Mouse (Mus musculus) myocyte (in vitro differentiated cells): ENCODE measurements around the gene Ppp2r3a.

Source experiments
- E2F4 ChIP-seq: IDR thresholded peaks from one replicate; pipeline ENCODE4 v1.6.1; 2011; ENCODE audit warnings: mild to moderate bottlenecking, control low read depth, moderate library complexity; ENCODE audit not compliant: insufficient read depth
- MAX ChIP-seq: IDR thresholded peaks from one replicate; pipeline ENCODE4 v1.6.1; 2011; ENCODE audit warnings: low read depth, mild to moderate bottlenecking, control low read depth
- MYOD1 ChIP-seq, 3 experiments: IDR thresholded peaks; one replicate each; pipeline ENCODE4 v1.6.1; 2011; ENCODE audit warnings: control low read depth in 2 of 3, low read depth in 2 of 3, mild to moderate bottlenecking in 2 of 3, moderate library complexity in 1 of 3; ENCODE audit not compliant: insufficient read length in 2 of 3, control insufficient read depth in 1 of 3
- MYOG ChIP-seq, 3 experiments: IDR thresholded peaks; one replicate each; pipeline ENCODE4 v1.6.1; 2011; ENCODE audit warnings: control low read depth in 2 of 3, low read depth in 2 of 3, mild to moderate bottlenecking in 2 of 3; ENCODE audit not compliant: insufficient read length in 2 of 3, control insufficient read depth in 1 of 3, insufficient read depth in 1 of 3
- POLR2A ChIP-seq: IDR thresholded peaks from one replicate; pipeline ENCODE4 v1.6.1; 2011; ENCODE audit warnings: low read depth, mild to moderate bottlenecking, control low read depth, moderate library complexity; ENCODE audit not compliant: insufficient read length
- REST ChIP-seq: IDR thresholded peaks from one replicate; pipeline ENCODE4 v1.6.1; 2011; ENCODE audit warnings: mild to moderate bottlenecking, control low read depth, moderate library complexity; ENCODE audit not compliant: insufficient read depth, insufficient read length
- USF1 ChIP-seq: IDR thresholded peaks from one replicate; pipeline ENCODE4 v1.6.1; 2011; ENCODE audit warnings: low read depth, mild to moderate bottlenecking, control low read depth, moderate library complexity

DNA sequence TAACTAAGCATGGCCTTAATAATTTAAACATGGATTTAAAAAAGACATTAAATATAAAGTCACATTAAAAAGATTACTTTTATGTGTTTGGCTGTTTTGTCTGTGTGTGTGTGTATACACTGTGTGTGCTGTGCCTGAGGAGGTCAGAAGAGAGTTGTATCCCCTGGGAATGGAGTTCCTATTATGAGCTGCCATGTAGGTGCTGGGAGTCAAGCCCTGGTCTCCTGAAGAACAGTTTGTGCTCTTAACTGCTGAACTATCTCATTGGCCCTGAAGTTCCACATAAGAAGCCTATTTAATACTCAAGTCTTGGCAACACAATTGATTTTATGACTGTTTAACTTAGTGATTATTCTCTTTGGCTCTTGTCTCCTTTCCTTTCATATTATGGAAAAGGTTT lies 174.1 kb downstream of the Ppp2r3a start:
- no peak for TF ChIP-seq E2F4
- TF ChIP-seq REST, result no peak
- no peak for TF ChIP-seq POLR2A
- no peak for TF ChIP-seq MYOG (IDR thresholded peaks at IDR 0.05; ENCODE audit: control insufficient read depth in 1 of 3, insufficient read depth in 1 of 3, insufficient read length in 2 of 3, low read depth in 2 of 3)
- no peak for TF ChIP-seq USF1
- TF ChIP-seq MAX, result no peak
- no peak for TF ChIP-seq MYOD1 (IDR thresholded peaks at IDR 0.05; ENCODE audit: control insufficient read depth in 1 of 3, insufficient read length in 2 of 3, low read depth in 2 of 3)
